Mouse (Mus musculus) small intestine, adult 10 weeks (tissue): Measurements from ENCODE around the gene Stk36. TPM values are rescaled to one million over a fixed set of nuclear protein-coding genes. Genes with fewer than 3 reads are reported as not detected.

Experiments used
- polyA plus RNA-seq: library from polyadenylated mRNA; stranded (reverse); fragments of 350-450 nt; fragmentation: Illumina TruSeq; extraction: RNeasy Lipid Tissue Mini Kit (QIAGEN cat#74804); gene quantifications from one replicate; pipeline ENCODE4 v1.2.3, GENCODE M21; 2014; ENCODE audit warnings: low replicate concordance

The Stk36 gene
- polyA plus RNA-seq: not detected

GRCm38 (mm10) chr1:74601267-74601962 is at the start of gene Stk36, which contains the start of gene Rnf25:
Stk36 (plus strand) TSS chr1:74601445.
Rnf25 (minus strand) TSS chr1:74601397.

GRCm38 (mm10) chr1:74587773-74588445 is 13.3 kb upstream of the Stk36 start, which contains the start of the genes Zfp142 and Bcs1l:
Zfp142 (minus strand) TSS chr1:74588246.
Bcs1l (plus strand) TSS chr1:74588289.

GRCm38 (mm10) chr1:74661448-74662195 is 60.4 kb downstream of the Stk36 start, which contains the start of gene Ttll4:
Ttll4 (plus strand) TSS chr1:74661745.

Other genes starting within 250 kb of the Stk36 start
- 0.22 TPM for gene Catip, start 239.3 kb upstream of the Stk36 start, polyA plus RNA-seq
- gene Slc11a1, start 226.2 kb upstream of the Stk36 start, polyA plus RNA-seq: 1.8 TPM
- gene Ctdsp1, start 209.9 kb upstream of the Stk36 start, polyA plus RNA-seq: 8.2 TPM
- gene Vil1, start 192.1 kb upstream of the Stk36 start, polyA plus RNA-seq: 353 TPM
- gene Cnot9, start 95.4 kb upstream of the Stk36 start, polyA plus RNA-seq: 42.1 TPM
- not detected for gene Plcd4, start 58.6 kb upstream of the Stk36 start, polyA plus RNA-seq
- gene Usp37, start 57.2 kb upstream of the Stk36 start, polyA plus RNA-seq: 15.0 TPM
- 4.3 TPM for gene Zfp142, start 13.2 kb upstream of the Stk36 start, polyA plus RNA-seq
- 2.8 TPM for gene Bcs1l, start 13.2 kb upstream of the Stk36 start, polyA plus RNA-seq
- 4.5 TPM for gene Rnf25, start within 50 bp of the Stk36 start, polyA plus RNA-seq
- gene Ttll4, start 60.3 kb downstream of the Stk36 start, polyA plus RNA-seq: 17.1 TPM
- gene Cyp27a1, start 112.1 kb downstream of the Stk36 start, polyA plus RNA-seq: 12.9 TPM
- gene Prkag3, start 147.8 kb downstream of the Stk36 start, polyA plus RNA-seq: 0.22 TPM
- not detected for gene Wnt6, start 170.4 kb downstream of the Stk36 start, polyA plus RNA-seq
- not detected for gene Wnt10a, start 190.1 kb downstream of the Stk36 start, polyA plus RNA-seq